Mouse (Mus musculus): ENCODE results near the gene Naa16. TPM values are rescaled to one million over a fixed set of nuclear protein-coding genes. Genes with fewer than 3 reads are reported as not detected.

Gene Naa16
- polyA plus RNA-seq, 1 experiment from 2014 or later = 41.4 TPM

DNA sequence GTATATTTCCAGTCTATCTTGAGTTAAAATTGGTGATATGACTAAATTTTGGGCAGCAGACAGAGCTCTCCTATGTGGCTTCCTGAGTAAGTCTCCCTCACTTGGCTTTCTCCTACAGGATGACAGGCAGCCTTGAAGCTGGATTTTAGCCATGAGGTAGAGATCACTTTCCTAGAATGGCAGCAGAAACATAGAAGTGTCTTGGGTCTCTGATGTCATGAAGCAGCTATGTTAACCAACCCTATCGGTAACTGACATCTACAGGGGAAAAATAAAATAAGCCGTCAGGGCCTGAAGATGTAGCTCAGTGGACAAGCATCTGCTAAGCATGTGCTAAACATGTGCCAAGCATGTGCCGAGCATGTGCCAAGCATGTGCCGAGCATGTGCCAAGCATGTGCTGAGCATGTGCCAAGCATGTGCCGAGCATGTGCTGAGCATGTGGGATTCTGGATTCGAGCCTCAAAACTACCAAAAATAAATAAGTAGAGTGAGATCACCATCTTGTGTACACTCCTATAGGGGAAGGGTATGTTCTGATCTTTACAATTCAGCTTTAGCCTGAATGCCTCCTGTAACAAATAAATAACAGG, 85.6 kb downstream of the Naa16 start:
- no peak overlapping the region for H3K27ac ChIP-seq (replicated peaks)
- H3K4me1 ChIP-seq = peaks cover 23% of the 10 kb centered on the region
- H3K9me3 ChIP-seq = no peaks in the 10 kb centered on the region
- no peak overlapping the region for H3K9ac ChIP-seq (replicated peaks)
- ATAC-seq (ENCODE audit: low FRiP score, low read depth) = no peak
- H3K36me3 ChIP-seq = no peaks in the 10 kb centered on the region
- H3K4me3 ChIP-seq = no peak overlapping the region
- WGBS = 94% methylated on average over 6 of the region's 6 CpGs
- peaks cover 51% of the 10 kb centered on the region for H3K27me3 ChIP-seq
- H3K4me2 ChIP-seq (replicated peaks) = no peak overlapping the region

DNA sequence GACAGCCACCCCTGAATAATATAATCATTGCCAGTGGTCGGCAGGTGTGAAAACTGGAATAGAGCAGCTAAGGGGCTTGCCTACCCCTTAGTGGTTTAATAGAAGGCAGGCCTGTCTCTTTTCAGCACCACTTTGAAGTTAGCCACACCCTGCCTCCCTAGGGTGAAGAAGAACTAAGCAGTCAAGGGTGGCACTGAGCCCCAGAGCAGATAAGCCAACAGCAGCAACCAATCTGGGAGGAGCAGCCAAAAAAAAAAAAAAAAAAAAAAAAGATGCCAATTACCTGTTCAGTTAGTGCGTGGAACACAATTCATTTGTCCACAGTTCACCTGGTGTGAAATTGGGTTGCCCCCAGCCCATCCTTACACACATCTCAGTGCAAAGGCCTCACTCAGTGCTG, 87.4 kb downstream of the Naa16 start:
- Histone ChIP-seq H3K4me2 (replicated peaks) (no peak overlapping the region), H3K9ac (replicated peaks) (no peak overlapping the region), H3K4me1 (peaks cover 15% of the 10 kb centered on the region), H3K27me3 (peaks cover 66% of the 10 kb centered on the region), H3K36me3 (no peaks in the 10 kb centered on the region), H3K4me3 (no peak overlapping the region), H3K9me3 (no peaks in the 10 kb centered on the region), H3K27ac (replicated peaks) (no peak overlapping the region)
- no peak for ATAC-seq (ENCODE audit: low FRiP score, low read depth)
- WGBS = 90% methylated on average over 2 of the region's 2 CpGs

DNA sequence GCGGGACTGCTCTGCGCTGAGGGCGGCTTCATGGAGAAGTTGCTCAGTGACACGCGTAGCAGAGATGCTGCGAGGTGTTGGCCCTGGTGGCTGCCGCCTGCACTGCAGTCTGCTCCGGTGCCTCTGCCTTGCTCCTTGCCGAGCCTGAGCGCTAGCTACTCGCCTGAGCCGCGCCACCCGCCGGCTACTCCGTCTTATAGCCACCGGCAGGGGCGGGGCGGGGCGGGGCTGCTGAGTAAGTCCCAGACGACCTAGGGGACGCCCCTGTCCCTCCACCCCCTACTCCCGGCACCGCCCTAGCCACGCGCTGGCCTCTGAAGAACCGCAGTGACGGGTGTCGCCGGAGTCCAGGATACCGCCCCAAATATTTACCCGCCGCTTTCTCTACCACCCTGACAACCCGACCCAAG, 89.1 kb downstream of the Naa16 start, which contains the start of gene Rgcc:
TSS of gene Rgcc (minus strand) at position 180 of the 410 bp plus-strand sequence.
- WGBS = under 1% methylated on average over 34 of the region's 34 CpGs
- H3K4me3 ChIP-seq = peak within 1 kb of the TSS; percentile 55
- no peaks in the 10 kb centered on the region for H3K9me3 ChIP-seq
- ATAC-seq (ENCODE audit: low FRiP score, low read depth) = peak; percentile 98
- no peaks in the 10 kb centered on the region for H3K36me3 ChIP-seq
- peaks cover 65% of the 10 kb centered on the region for H3K27me3 ChIP-seq
- H3K4me1 ChIP-seq = peaks cover 18% of the 10 kb centered on the region
- H3K4me2 ChIP-seq (replicated peaks) = peak within 1 kb of the TSS; percentile 98
- H3K9ac ChIP-seq (replicated peaks) = peak within 1 kb of the TSS; percentile 58
- H3K27ac ChIP-seq (replicated peaks) = no peak within 1 kb of the TSS

DNA sequence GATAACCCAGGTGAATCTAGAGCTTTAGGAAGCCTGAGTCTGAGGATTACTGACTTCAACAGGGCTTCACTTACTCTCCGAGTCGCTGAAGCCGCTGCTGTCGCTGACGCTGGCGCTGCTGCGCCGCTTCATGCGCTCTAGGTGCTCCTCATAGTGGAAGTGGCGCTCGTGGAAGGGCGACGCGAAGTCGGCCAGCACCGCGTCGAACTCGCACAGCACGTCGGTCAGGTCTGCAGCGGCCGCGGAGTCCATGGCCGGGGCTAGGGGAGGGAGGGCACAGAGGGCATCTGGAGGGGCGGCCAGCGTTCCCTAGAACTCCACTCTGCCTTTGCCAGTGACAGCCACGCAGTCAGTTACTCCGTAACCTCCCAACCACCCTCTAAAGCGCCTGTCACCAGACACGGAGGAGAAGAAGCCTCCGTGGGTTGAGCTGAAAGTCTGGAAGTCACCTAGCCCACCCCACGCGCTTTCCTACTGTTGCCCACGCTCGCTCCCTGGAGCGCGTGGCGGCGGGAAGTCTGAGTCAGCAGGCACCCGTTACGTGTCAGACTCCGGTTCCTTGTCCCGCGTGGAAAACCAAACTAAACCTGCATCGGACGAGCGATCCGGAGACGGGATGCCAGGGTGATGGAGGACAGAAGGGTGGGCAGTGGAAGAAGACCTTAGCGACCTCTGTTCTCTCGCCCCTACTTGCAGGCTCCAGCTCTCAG, 89.8 kb downstream of the Naa16 start:
- Histone ChIP-seq H3K4me2 (replicated peaks) (peak overlapping the region; percentile 98), H3K4me1 (peaks cover 24% of the 10 kb centered on the region), H3K36me3 (no peaks in the 10 kb centered on the region), H3K27me3 (peaks cover 65% of the 10 kb centered on the region), H3K27ac (replicated peaks) (no peak overlapping the region), H3K9ac (replicated peaks) (peak overlapping the region; percentile 58), H3K9me3 (no peaks in the 10 kb centered on the region), H3K4me3 (peak overlapping the region; percentile 55)
- 2% methylated on average over 52 of the region's 52 CpGs for WGBS
- ATAC-seq (ENCODE audit: low FRiP score, low read depth) = peak; percentile 24

DNA sequence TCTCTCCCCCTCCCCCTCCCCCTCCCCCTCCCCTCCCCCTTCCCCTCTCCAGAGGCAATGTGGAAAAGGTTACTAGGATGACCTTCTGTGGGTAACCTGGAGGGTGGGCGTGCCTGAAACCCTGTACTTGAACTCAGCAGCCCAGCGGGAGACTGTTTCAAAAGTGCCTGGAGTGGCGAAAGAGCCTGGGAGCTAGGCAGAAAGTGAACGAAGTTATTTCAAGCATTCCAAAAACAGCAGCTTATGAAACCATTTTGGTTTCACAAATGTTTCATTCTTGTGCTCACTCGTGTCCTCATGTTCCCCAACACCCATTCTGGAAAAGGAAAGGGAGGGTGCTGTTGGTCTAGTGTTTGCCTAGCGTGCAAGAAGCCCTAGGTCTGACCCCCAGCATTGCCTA, 90.8 kb downstream of the Naa16 start:
- ATAC-seq (ENCODE audit: low FRiP score, low read depth) = no peak
- no peak overlapping the region for H3K27ac ChIP-seq (replicated peaks)
- H3K9me3 ChIP-seq = no peaks in the 10 kb centered on the region
- WGBS = 33% methylated on average over 5 of the region's 6 CpGs
- peaks cover 58% of the 10 kb centered on the region for H3K27me3 ChIP-seq
- H3K36me3 ChIP-seq = no peaks in the 10 kb centered on the region
- H3K9ac ChIP-seq (replicated peaks) = no peak overlapping the region
- H3K4me2 ChIP-seq (replicated peaks) = peak overlapping the region; percentile 98
- H3K4me1 ChIP-seq = peaks cover 27% of the 10 kb centered on the region
- H3K4me3 ChIP-seq = peak overlapping the region; percentile 55; the same call in 1 of the 2 replicates

DNA sequence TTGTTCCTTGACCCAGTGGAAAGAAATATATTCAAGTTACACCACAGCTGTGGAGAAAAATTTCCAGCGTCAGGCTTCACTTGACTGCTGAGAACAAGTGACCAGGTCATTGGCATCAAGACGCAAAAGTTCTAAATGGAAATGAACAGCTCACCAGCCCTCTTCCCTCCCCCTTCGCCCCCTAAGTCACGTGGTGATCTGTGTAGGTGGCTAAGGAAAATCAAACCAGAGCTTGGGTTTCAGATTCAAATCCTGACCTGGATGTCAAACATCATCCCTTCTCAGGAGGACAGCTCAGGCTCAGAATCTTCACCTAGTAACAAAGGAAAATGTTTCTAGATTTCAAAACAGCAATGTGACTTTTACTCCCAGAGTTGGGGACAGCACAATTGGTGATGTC, 91.3 kb downstream of the Naa16 start:
- Histone ChIP-seq H3K4me3 (no peak overlapping the region), H3K27ac (replicated peaks) (no peak overlapping the region), H3K27me3 (peaks cover 58% of the 10 kb centered on the region), H3K9ac (replicated peaks) (no peak overlapping the region), H3K4me2 (replicated peaks) (no peak overlapping the region), H3K4me1 (peaks cover 27% of the 10 kb centered on the region), H3K9me3 (no peaks in the 10 kb centered on the region), H3K36me3 (no peaks in the 10 kb centered on the region)
- no peak for ATAC-seq (ENCODE audit: low FRiP score, low read depth)
- WGBS = 52% methylated on average over 4 of the region's 4 CpGs

DNA sequence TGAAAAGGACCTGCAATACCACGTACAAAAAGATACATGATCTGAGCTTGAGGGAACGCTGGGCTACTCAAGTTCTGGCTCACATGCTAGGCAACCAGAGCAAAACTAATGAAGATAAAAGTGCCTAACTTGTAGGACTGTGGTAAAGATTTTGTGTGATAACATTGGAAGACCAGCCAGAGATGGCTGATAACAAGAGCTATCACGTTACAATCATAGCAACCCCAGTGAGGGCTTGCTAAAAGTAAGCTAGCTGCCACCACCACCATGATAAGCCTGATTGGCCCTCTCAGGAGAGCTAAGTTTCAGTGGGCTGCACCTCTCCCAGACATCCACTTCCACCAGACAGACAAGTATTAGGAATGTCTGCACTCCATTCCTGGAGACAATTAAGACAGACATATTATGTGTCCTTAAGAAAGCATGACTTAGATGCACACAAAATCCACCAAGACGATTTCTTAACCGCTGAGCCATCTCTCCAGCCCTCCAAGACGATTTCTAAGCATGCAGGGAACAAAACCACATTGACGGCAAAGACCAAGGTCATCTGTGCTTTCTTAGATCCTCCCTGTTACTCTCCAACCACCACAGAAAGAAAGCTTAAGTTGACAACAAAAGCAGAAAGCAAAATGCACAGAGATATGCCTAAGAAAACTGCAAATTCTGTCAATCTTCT, 92.1 kb downstream of the Naa16 start:
- H3K9ac ChIP-seq (replicated peaks) = no peak overlapping the region
- peaks cover 31% of the 10 kb centered on the region for H3K4me1 ChIP-seq
- peaks cover 55% of the 10 kb centered on the region for H3K27me3 ChIP-seq
- H3K4me3 ChIP-seq = no peak overlapping the region
- WGBS = 68% methylated on average over 7 of the region's 7 CpGs
- H3K4me2 ChIP-seq (replicated peaks) = no peak overlapping the region
- H3K9me3 ChIP-seq = no peaks in the 10 kb centered on the region
- H3K27ac ChIP-seq (replicated peaks) = no peak overlapping the region
- ATAC-seq (ENCODE audit: low FRiP score, low read depth) = no peak
- H3K36me3 ChIP-seq = no peaks in the 10 kb centered on the region

DNA sequence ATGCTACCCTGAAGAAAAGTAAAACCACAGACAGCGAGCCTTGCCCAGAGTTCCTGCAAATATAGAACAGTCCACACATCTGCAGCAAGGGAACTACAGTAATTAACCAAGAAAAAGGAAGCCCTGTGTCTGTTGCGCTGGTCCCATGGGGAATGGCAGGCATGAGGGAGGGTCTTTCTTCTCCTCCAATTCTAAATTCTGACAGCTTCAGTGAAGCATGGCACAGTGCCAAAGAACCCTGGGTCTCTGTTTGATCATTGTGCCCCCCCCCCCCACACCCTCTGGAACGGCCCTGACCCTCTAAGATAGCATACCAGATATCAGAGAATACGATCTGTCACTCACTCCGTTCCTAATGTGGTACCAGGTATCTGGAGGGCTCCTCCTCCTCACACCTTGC, 93.7 kb downstream of the Naa16 start:
- WGBS = 40% methylated on average over 5 of the region's 5 CpGs
- H3K4me3 ChIP-seq = no peak overlapping the region
- no peak overlapping the region for H3K9ac ChIP-seq (replicated peaks)
- peaks cover 54% of the 10 kb centered on the region for H3K27me3 ChIP-seq
- H3K27ac ChIP-seq (replicated peaks) = no peak overlapping the region
- H3K36me3 ChIP-seq = no peaks in the 10 kb centered on the region
- ATAC-seq (ENCODE audit: low FRiP score, low read depth) = no peak
- no peak overlapping the region for H3K4me2 ChIP-seq (replicated peaks)
- no peaks in the 10 kb centered on the region for H3K9me3 ChIP-seq
- peaks cover 43% of the 10 kb centered on the region for H3K4me1 ChIP-seq

DNA sequence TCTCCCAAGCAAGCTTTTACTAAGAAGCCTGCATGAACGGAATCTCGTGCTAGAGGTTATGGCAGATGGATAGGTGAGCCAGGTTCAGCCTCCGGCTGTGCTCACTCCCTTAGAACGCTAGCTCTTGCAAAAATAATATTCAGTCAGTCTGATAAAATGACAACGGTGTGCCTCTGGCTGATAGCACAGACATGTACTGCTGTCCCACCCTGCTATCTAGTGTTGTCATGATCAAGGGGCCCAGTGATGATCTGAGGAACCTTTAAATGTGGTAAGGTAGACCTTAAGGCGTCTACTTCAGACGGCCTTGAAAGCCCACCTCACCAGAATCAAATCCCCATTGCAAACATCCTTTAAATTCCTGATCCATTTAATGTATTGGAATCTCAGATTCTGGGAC, 94.4 kb downstream of the Naa16 start:
- WGBS = 79% methylated on average over 7 of the region's 7 CpGs
- Histone ChIP-seq H3K4me2 (replicated peaks) (no peak overlapping the region), H3K4me1 (peaks cover 43% of the 10 kb centered on the region)

DNA sequence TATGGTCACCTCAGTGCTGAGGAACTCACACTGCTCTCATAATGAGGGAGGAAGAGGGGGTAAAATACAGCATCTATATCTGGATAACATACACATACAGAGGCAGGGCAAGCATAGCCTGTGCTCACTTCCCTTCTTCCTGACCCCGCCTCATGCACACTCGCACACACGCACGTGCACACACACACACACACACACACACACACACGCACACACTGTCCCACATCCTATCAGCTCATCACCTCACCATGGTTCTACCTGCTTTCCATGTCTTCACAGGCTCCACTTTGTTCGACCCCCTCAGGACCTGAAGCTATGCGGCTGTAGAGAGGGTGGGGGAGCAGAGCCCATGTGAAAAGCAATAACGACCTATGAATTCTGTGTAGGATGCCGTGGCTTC, 95.0 kb downstream of the Naa16 start:
- Histone ChIP-seq H3K9ac (replicated peaks) (no peak overlapping the region), H3K4me2 (replicated peaks) (no peak overlapping the region), H3K4me3 (no peak overlapping the region), H3K9me3 (no peaks in the 10 kb centered on the region), H3K4me1 (peaks cover 42% of the 10 kb centered on the region), H3K36me3 (no peaks in the 10 kb centered on the region), H3K27me3 (peaks cover 45% of the 10 kb centered on the region), H3K27ac (replicated peaks) (no peak overlapping the region)
- 91% methylated on average over 9 of the region's 9 CpGs for WGBS
- no peak for ATAC-seq (ENCODE audit: low FRiP score, low read depth)

More for the DNA sequence above, 94.4 kb downstream of the Naa16 start:
- Histone ChIP-seq H3K27me3 (peaks cover 51% of the 10 kb centered on the region), H3K9me3 (no peaks in the 10 kb centered on the region), H3K36me3 (no peaks in the 10 kb centered on the region), H3K27ac (replicated peaks) (no peak overlapping the region), H3K4me3 (no peak overlapping the region), H3K9ac (replicated peaks) (no peak overlapping the region)
- no peak for ATAC-seq (ENCODE audit: low FRiP score, low read depth)

DNA sequence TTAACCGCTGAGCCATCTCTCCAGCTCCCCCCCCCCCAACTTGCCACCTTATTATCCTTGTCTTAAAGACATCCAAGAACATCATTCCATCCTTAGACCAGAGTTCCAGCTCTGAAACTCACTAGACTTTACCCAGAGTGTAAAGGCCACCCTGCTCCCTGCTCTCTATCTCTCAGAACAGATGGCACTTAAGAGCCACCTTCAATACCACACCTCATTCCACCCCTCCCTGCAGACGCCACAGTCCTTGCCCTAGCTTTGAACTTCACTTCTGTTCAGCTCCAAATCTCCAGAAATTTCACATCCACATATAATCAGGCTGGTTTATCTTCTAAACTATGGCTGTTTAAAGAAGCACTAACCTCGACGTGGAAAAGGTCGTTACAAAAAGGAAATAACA, 95.6 kb downstream of the Naa16 start:
- WGBS = 75% methylated on average over 5 of the region's 5 CpGs
- Histone ChIP-seq H3K27me3 (peaks cover 45% of the 10 kb centered on the region), H3K4me2 (replicated peaks) (no peak overlapping the region), H3K4me3 (no peak overlapping the region), H3K27ac (replicated peaks) (no peak overlapping the region), H3K9me3 (no peaks in the 10 kb centered on the region), H3K4me1 (peaks cover 45% of the 10 kb centered on the region), H3K36me3 (no peaks in the 10 kb centered on the region), H3K9ac (replicated peaks) (no peak overlapping the region)
- ATAC-seq (ENCODE audit: low FRiP score, low read depth) = no peak

DNA sequence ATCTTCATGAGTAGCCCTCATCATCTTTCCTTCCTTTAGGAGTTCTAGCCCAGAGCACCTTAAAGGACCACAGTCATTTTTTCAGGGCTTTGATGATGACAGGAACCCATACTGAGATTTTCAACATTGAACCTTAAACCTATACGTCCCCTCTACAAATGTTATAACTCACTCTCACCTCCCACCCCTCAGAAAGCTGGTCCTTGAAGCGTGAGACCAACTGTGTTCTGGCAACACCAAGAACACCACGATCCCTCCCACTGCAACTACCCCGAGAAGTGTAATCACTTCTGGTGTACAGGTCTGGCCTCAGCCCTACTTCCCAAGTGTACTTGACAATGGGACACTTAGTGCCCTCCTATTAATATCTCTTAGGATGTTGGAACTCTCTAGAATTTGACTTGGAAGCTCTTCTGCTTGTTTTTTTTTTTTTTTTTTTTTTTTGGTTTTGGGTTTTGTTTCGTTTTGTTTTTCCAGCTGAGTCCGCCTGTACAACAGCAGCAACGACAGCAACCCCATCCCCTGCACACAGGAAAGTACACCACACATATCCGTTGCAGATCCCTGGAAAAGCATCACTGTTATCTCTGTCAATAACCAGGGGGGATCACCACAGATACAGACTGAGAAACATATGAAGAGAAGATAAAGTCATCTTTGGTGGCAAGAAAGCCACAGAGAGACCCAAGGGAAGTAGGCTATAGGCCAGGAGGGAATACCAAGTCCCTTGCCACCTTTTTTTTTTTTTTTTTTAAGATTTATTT, 96.3 kb downstream of the Naa16 start:
- Histone ChIP-seq H3K27me3 (peaks cover 43% of the 10 kb centered on the region), H3K4me1 (peaks cover 50% of the 10 kb centered on the region), H3K4me3 (no peak overlapping the region), H3K36me3 (no peaks in the 10 kb centered on the region), H3K9me3 (no peaks in the 10 kb centered on the region), H3K27ac (replicated peaks) (no peak overlapping the region), H3K9ac (replicated peaks) (no peak overlapping the region), H3K4me2 (replicated peaks) (no peak overlapping the region)
- ATAC-seq (ENCODE audit: low FRiP score, low read depth) = no peak
- WGBS = 80% methylated on average over 8 of the region's 8 CpGs

Measured in midbrain, embryonic 12.5 days (tissue).